Mouse (Mus musculus): ENCODE data around the gene Top1. TPM values are rescaled to one million over a fixed set of nuclear protein-coding genes. Genes with fewer than 3 reads are reported as not detected.

Top1 gene
- polyA plus RNA-seq, 1 experiment from 2014 or later: 92.2 TPM

- 91% methylated on average over 3 of the region's 3 CpGs for WGBS
- no peak for ATAC-seq (ENCODE audit: low read depth)
- H3K27ac ChIP-seq (replicated peaks): no peak overlapping the region
- H3K9me3 ChIP-seq: no peaks in the 10 kb centered on the region
- H3K4me1 ChIP-seq (replicated peaks): peaks cover 31% of the 10 kb centered on the region
- H3K4me3 ChIP-seq: no peak overlapping the region
- peaks cover 26% of the 10 kb centered on the region for H3K36me3 ChIP-seq
- no peak overlapping the region for H3K4me2 ChIP-seq
- no peak overlapping the region for H3K9ac ChIP-seq
- H3K27me3 ChIP-seq: no peaks in the 10 kb centered on the region
Observed at GRCm38 (mm10) chr2:160728972-160729371, 83.3 kb downstream of the Top1 start.

GRCm38 (mm10) chr2:160729436-160729835 lies 83.7 kb downstream of the Top1 start:
- H3K9me3 ChIP-seq: no peaks in the 10 kb centered on the region
- H3K4me1 ChIP-seq (replicated peaks): peaks cover 35% of the 10 kb centered on the region
- no peak overlapping the region for H3K9ac ChIP-seq
- H3K36me3 ChIP-seq: peaks cover 26% of the 10 kb centered on the region
- no peaks in the 10 kb centered on the region for H3K27me3 ChIP-seq
- WGBS: 88% methylated on average over 2 of the region's 2 CpGs
- no peak overlapping the region for H3K27ac ChIP-seq (replicated peaks)
- no peak overlapping the region for H3K4me2 ChIP-seq
- no peak overlapping the region for H3K4me3 ChIP-seq
- no peak for ATAC-seq (ENCODE audit: low read depth)

- Histone ChIP-seq H3K4me3 (peak overlapping the region; percentile 66), H3K4me1 (replicated peaks) (peaks cover 42% of the 10 kb centered on the region), H3K27ac (replicated peaks) (peak overlapping the region; percentile 98), H3K27me3 (no peaks in the 10 kb centered on the region), H3K4me2 (peak overlapping the region; percentile 98), H3K36me3 (peaks cover 28% of the 10 kb centered on the region), H3K9me3 (no peaks in the 10 kb centered on the region), H3K9ac (peak overlapping the region; percentile 98)
- 29% methylated on average over 17 of the region's 17 CpGs for WGBS
- ATAC-seq (ENCODE audit: low read depth): no peak
Observed at GRCm38 (mm10) chr2:160729851-160730796, 84.4 kb downstream of the Top1 start.

GRCm38 (mm10) chr2:160730797-160731116 lies 85.1 kb downstream of the Top1 start:
- H3K9ac ChIP-seq: peak overlapping the region; percentile 98
- H3K27me3 ChIP-seq: no peaks in the 10 kb centered on the region
- H3K36me3 ChIP-seq: peaks cover 28% of the 10 kb centered on the region
- H3K27ac ChIP-seq (replicated peaks): peak overlapping the region; percentile 98
- H3K4me1 ChIP-seq (replicated peaks): peaks cover 48% of the 10 kb centered on the region
- peak overlapping the region; percentile 66 for H3K4me3 ChIP-seq
- no peaks in the 10 kb centered on the region for H3K9me3 ChIP-seq
- peak overlapping the region; percentile 98 for H3K4me2 ChIP-seq
- WGBS: 9% methylated on average over 19 of the region's 19 CpGs
- no peak for ATAC-seq (ENCODE audit: low read depth)

GRCm38 (mm10) chr2:160731117-160731838 lies 85.6 kb downstream of the Top1 start, which contains the start of gene Plcg1:
Gene Plcg1 (plus strand): TSS chr2:160731300.
- H3K4me3 ChIP-seq: peak within 1 kb of the TSS; percentile 66

GRCm38 (mm10) chr2:160731839-160732261 lies 86.2 kb downstream of the Top1 start:
- Histone ChIP-seq H3K9ac (peak overlapping the region; percentile 98), H3K27ac (replicated peaks) (peak overlapping the region; percentile 98), H3K9me3 (no peaks in the 10 kb centered on the region), H3K36me3 (peaks cover 30% of the 10 kb centered on the region), H3K4me3 (peak overlapping the region; percentile 66), H3K4me2 (peak overlapping the region; percentile 98), H3K4me1 (replicated peaks) (peaks cover 58% of the 10 kb centered on the region), H3K27me3 (no peaks in the 10 kb centered on the region)
- 3% methylated on average over 32 of the region's 32 CpGs for WGBS
- ATAC-seq (ENCODE audit: low read depth): peak; percentile 3; the same call in 1 of the 2 replicates

More at GRCm38 (mm10) chr2:160731117-160731838, 85.6 kb downstream of the Top1 start, which contains the start of gene Plcg1:
- H3K9ac ChIP-seq: peak within 1 kb of the TSS; percentile 98
- no peaks in the 10 kb centered on the region for H3K9me3 ChIP-seq
- peaks cover 30% of the 10 kb centered on the region for H3K36me3 ChIP-seq
- no peaks in the 10 kb centered on the region for H3K27me3 ChIP-seq
- peaks cover 54% of the 10 kb centered on the region for H3K4me1 ChIP-seq (replicated peaks)
- H3K27ac ChIP-seq (replicated peaks): peak within 1 kb of the TSS; percentile 98
- peak within 1 kb of the TSS; percentile 98 for H3K4me2 ChIP-seq
- peak; percentile 97 for ATAC-seq (ENCODE audit: low read depth)
- under 1% methylated on average over 70 of the region's 99 CpGs for WGBS

- H3K4me3 ChIP-seq: peak overlapping the region; percentile 66
- peaks cover 65% of the 10 kb centered on the region for H3K4me1 ChIP-seq (replicated peaks)
- no peak for ATAC-seq (ENCODE audit: low read depth)
- peaks cover 36% of the 10 kb centered on the region for H3K36me3 ChIP-seq
- H3K4me2 ChIP-seq: peak overlapping the region; percentile 98
- no peaks in the 10 kb centered on the region for H3K9me3 ChIP-seq
- WGBS: 41% methylated on average over 9 of the region's 9 CpGs
- peak overlapping the region; percentile 98 for H3K9ac ChIP-seq
- H3K27ac ChIP-seq (replicated peaks): peak overlapping the region; percentile 98; the same call in 1 of the 2 replicates
- H3K27me3 ChIP-seq: no peaks in the 10 kb centered on the region
Observed at GRCm38 (mm10) chr2:160732420-160732995, 86.8 kb downstream of the Top1 start.

- Histone ChIP-seq H3K4me3 (peak overlapping the region; percentile 66), H3K27me3 (no peaks in the 10 kb centered on the region), H3K9me3 (no peaks in the 10 kb centered on the region), H3K4me1 (replicated peaks) (peaks cover 70% of the 10 kb centered on the region), H3K36me3 (peaks cover 41% of the 10 kb centered on the region), H3K4me2 (peak overlapping the region; percentile 98), H3K9ac (peak overlapping the region; percentile 98), H3K27ac (replicated peaks) (no peak overlapping the region)
- ATAC-seq (ENCODE audit: low read depth): no peak
- WGBS: 68% methylated on average over 7 of the region's 7 CpGs
Observed at GRCm38 (mm10) chr2:160733131-160733531, 87.4 kb downstream of the Top1 start.

- ATAC-seq (ENCODE audit: low read depth): no peak
- H3K36me3 ChIP-seq: peaks cover 53% of the 10 kb centered on the region
- H3K27ac ChIP-seq (replicated peaks): no peak overlapping the region
- H3K4me1 ChIP-seq (replicated peaks): peaks cover 82% of the 10 kb centered on the region
- peak overlapping the region; percentile 98; the same call in 1 of the 2 replicates for H3K9ac ChIP-seq
- peak overlapping the region; percentile 98 for H3K4me2 ChIP-seq
- peak overlapping the region; percentile 66; the same call in 1 of the 2 replicates for H3K4me3 ChIP-seq
- no peaks in the 10 kb centered on the region for H3K9me3 ChIP-seq
- no peaks in the 10 kb centered on the region for H3K27me3 ChIP-seq
- WGBS: 97% methylated on average over 3 of the region's 3 CpGs
Observed at GRCm38 (mm10) chr2:160734331-160734730, 88.6 kb downstream of the Top1 start.

- H3K36me3 ChIP-seq: peaks cover 60% of the 10 kb centered on the region
- peaks cover 87% of the 10 kb centered on the region for H3K4me1 ChIP-seq (replicated peaks)
- WGBS: 92% methylated on average over 5 of the region's 5 CpGs
Observed at GRCm38 (mm10) chr2:160735706-160736310, 90.1 kb downstream of the Top1 start.

GRCm38 (mm10) chr2:160736466-160736865 lies 90.8 kb downstream of the Top1 start:
- WGBS: 93% methylated on average over 3 of the region's 3 CpGs
- no peak for ATAC-seq (ENCODE audit: low read depth)
- H3K27me3 ChIP-seq: no peaks in the 10 kb centered on the region
- H3K4me2 ChIP-seq: no peak overlapping the region
- peaks cover 93% of the 10 kb centered on the region for H3K4me1 ChIP-seq (replicated peaks)
- H3K27ac ChIP-seq (replicated peaks): no peak overlapping the region
- H3K4me3 ChIP-seq: no peak overlapping the region
- H3K9ac ChIP-seq: no peak overlapping the region
- H3K36me3 ChIP-seq: peaks cover 60% of the 10 kb centered on the region
- no peaks in the 10 kb centered on the region for H3K9me3 ChIP-seq

More at GRCm38 (mm10) chr2:160735706-160736310, 90.1 kb downstream of the Top1 start:
- ATAC-seq (ENCODE audit: low read depth): no peak
- H3K4me2 ChIP-seq: no peak overlapping the region
- no peak overlapping the region for H3K9ac ChIP-seq
- no peaks in the 10 kb centered on the region for H3K27me3 ChIP-seq
- H3K4me3 ChIP-seq: no peak overlapping the region
- no peaks in the 10 kb centered on the region for H3K9me3 ChIP-seq
- H3K27ac ChIP-seq (replicated peaks): 0 out of 2 replicates have a peak overlapping the region, but pooled peaks have one; percentile 23

Data from neural tube, embryonic 13.5 days (tissue).